Mouse (Mus musculus): ENCODE data around the gene Rap2a. TPM values are rescaled to one million over a fixed set of nuclear protein-coding genes. Genes with fewer than 3 reads are reported as not detected.

The Rap2a gene
- total and polyA plus RNA-seq, 3 experiments, result 1.3 to 1.5 (median 1.4) TPM

- Histone ChIP-seq H3K4me2 (ENCODE audit: insufficient read depth, low read depth, poor library complexity, severe bottlenecking) (no peak overlapping the region), H3K9me3 (replicated peaks; ENCODE audit: low read length) (no peaks in the 10 kb centered on the region), H3K36me3 (replicated peaks in 1 of 2; ENCODE audit: control insufficient read depth in 1 of 2, insufficient read depth in 1 of 2, low read length in 1 of 2) (no peaks in the 10 kb centered on the region), H3K4me3 (replicated peaks in 1 of 3; ENCODE audit: low read depth in 2 of 3, low read length in 2 of 3, poor library complexity in 1 of 3) (no peak overlapping the region), H3K9ac (ENCODE audit: insufficient read depth, low read depth) (no peak overlapping the region), H3K27ac (ENCODE audit: insufficient read depth, low read depth) (no peak overlapping the region), H3K27me3 (replicated peaks) (no peaks in the 10 kb centered on the region), H3K4me1 (ENCODE audit: control insufficient read depth in 1 of 2, insufficient read depth in 2 of 2) (no peaks in the 10 kb centered on the region), H3K79me2 (replicated peaks; ENCODE audit: control insufficient read depth, extremely low read depth, insufficient read depth, poor library complexity, severe bottlenecking) (no peaks in the 10 kb centered on the region)
- dilution Hi-C loops (cut with MboI; ENCODE audit: extremely low pct_ligation_motif_present, extremely low pct_unique_long_range_greater_than_20kb, low sequenced_read_pairs) (no loop called here), in situ Hi-C loops (cut with MboI; ENCODE audit: low pct_ligation_motif_present, low pct_unique_long_range_greater_than_20kb, low sequenced_read_pairs) (no loop called here)
- TF ChIP-seq TCF12 (IDR thresholded peaks at IDR 0.05; ENCODE audit: low read depth, low read length) (no peak), USF1 (IDR thresholded peaks at IDR 0.05; ENCODE audit: low read depth, low read length) (no peak), MXI1 (IDR thresholded peaks at IDR 0.05; ENCODE audit: low read depth, low read length) (no peak), CHD2 (IDR thresholded peaks at IDR 0.05; ENCODE audit: low read length) (no peak), MEF2A (IDR thresholded peaks at IDR 0.05; ENCODE audit: borderline replicate concordance, low read depth, low read length) (no peak), USF2 (conservative IDR thresholded peaks at IDR 0.05; ENCODE audit: low read depth, low read length) (no peak), CHD1 (IDR thresholded peaks at IDR 0.05; ENCODE audit: low read depth, low read length) (no peak), UBTF (IDR thresholded peaks at IDR 0.05; ENCODE audit: low read depth, low read length) (no peak)
- no peak for DNase-seq (ENCODE audit: extremely low read depth)
These were observed 36.6 kb downstream of the Rap2a start for GRCm38 (mm10) chr14:120514821-120515271.

- Histone ChIP-seq H3K9ac (ENCODE audit: insufficient read depth, low read depth) (no peak overlapping the region), H3K27me3 (replicated peaks) (no peaks in the 10 kb centered on the region), H3K4me3 (replicated peaks in 1 of 3; ENCODE audit: low read depth in 2 of 3, low read length in 2 of 3, poor library complexity in 1 of 3) (no peak overlapping the region), H3K36me3 (replicated peaks in 1 of 2; ENCODE audit: control insufficient read depth in 1 of 2, insufficient read depth in 1 of 2, low read length in 1 of 2) (no peaks in the 10 kb centered on the region), H3K27ac (ENCODE audit: insufficient read depth, low read depth) (no peak overlapping the region), H3K79me2 (replicated peaks; ENCODE audit: control insufficient read depth, extremely low read depth, insufficient read depth, poor library complexity, severe bottlenecking) (no peaks in the 10 kb centered on the region), H3K4me2 (ENCODE audit: insufficient read depth, low read depth, poor library complexity, severe bottlenecking) (no peak overlapping the region), H3K9me3 (replicated peaks; ENCODE audit: low read length) (no peaks in the 10 kb centered on the region), H3K4me1 (ENCODE audit: control insufficient read depth in 1 of 2, insufficient read depth in 2 of 2) (no peaks in the 10 kb centered on the region)
- dilution Hi-C loops (cut with MboI; ENCODE audit: extremely low pct_ligation_motif_present, extremely low pct_unique_long_range_greater_than_20kb, low sequenced_read_pairs), result no loop called here
- TF ChIP-seq JUN (IDR thresholded peaks at IDR 0.05; ENCODE audit: insufficient read depth, low read depth, low read length), result no peak
- no peak for TF ChIP-seq JUND (conservative IDR thresholded peaks at IDR 0.05; ENCODE audit: low read depth, low read length)
- TF ChIP-seq EP300 (IDR thresholded peaks at IDR 0.05; ENCODE audit: low read length), result no peak
- no peak for TF ChIP-seq ZC3H11A (IDR thresholded peaks at IDR 0.05; ENCODE audit: low read depth, low read length)
- TF ChIP-seq SIN3A (IDR thresholded peaks at IDR 0.05; ENCODE audit: low read length), result no peak
- no peak for TF ChIP-seq RCOR1 (conservative IDR thresholded peaks at IDR 0.05; ENCODE audit: low read depth, low read length)
- TF ChIP-seq ZNF384 (IDR thresholded peaks at IDR 0.05; ENCODE audit: low read depth, low read length), result no peak
- no peak for TF ChIP-seq ZKSCAN1 (IDR thresholded peaks at IDR 0.05; ENCODE audit: borderline replicate concordance, low read depth, low read length)
- no peak for TF ChIP-seq ZMIZ1 (IDR thresholded peaks at IDR 0.05; ENCODE audit: low read depth, low read length)
- TF ChIP-seq MAX (IDR thresholded peaks at IDR 0.05; ENCODE audit: low read length), result no peak
- TF ChIP-seq RAD21 (IDR thresholded peaks at IDR 0.05; ENCODE audit: low read depth, low read length), result no peak
- TF ChIP-seq CTCF (conservative IDR thresholded peaks at IDR 0.05 in 1 of 2, IDR thresholded peaks at IDR 0.05 in 1 of 2; ENCODE audit: low read depth in 2 of 2, low read length in 2 of 2), result no peak
- no peak for TF ChIP-seq BHLHE40 (IDR thresholded peaks at IDR 0.05; ENCODE audit: low read depth, low read length)
- TF ChIP-seq MEF2A (IDR thresholded peaks at IDR 0.05; ENCODE audit: borderline replicate concordance, low read depth, low read length), result no peak
- no peak for TF ChIP-seq MXI1 (IDR thresholded peaks at IDR 0.05; ENCODE audit: low read depth, low read length)
- no peak for TF ChIP-seq TCF12 (IDR thresholded peaks at IDR 0.05; ENCODE audit: low read depth, low read length)
- TF ChIP-seq IRF4 (IDR thresholded peaks at IDR 0.05; ENCODE audit: low read depth, low read length), result no peak
- TF ChIP-seq TBP (conservative IDR thresholded peaks at IDR 0.05; ENCODE audit: low read depth, low read length), result no peak
- no peak for TF ChIP-seq E2F4 (IDR thresholded peaks at IDR 0.05; ENCODE audit: insufficient replicate concordance, low read depth, low read length)
- no peak for TF ChIP-seq ELF1 (IDR thresholded peaks at IDR 0.05; ENCODE audit: low read depth, low read length)
- no peak for DNase-seq (ENCODE audit: extremely low read depth)
- in situ Hi-C loops (cut with MboI; ENCODE audit: low pct_ligation_motif_present, low pct_unique_long_range_greater_than_20kb, low sequenced_read_pairs), result no loop called here
These were observed 37.1 kb downstream of the Rap2a start for GRCm38 (mm10) chr14:120515376-120515775.

Data from CH12.LX (cell line).